Mouse (Mus musculus) adrenal gland, adult 8-10 months (tissue): ENCODE results near the gene Phf2. TPM values are rescaled to one million over a fixed set of nuclear protein-coding genes. Genes with fewer than 3 reads are reported as not detected.

Experiments used
- DNase-seq: peaks from one replicate; pipeline ENCODE4 v3.0.0; 2022
- total RNA-seq, 4 experiments: library from RNA; stranded (reverse); gene quantifications; 2 replicates each; pipeline ENCODE4 v1.2.4; 2022

The Phf2 gene
- total RNA-seq = 10 to 100 TPM; 42.0 to 53.5 (median 49.6) TPM

- no peak for DNase-seq
These were observed at the start of gene Phf2 for GRCm38 (mm10) chr13:48870771-48871731. Phf2 (minus strand) TSS chr13:48871119.

- DNase-seq = no peak
These were observed 49.0 kb upstream of the Phf2 start for GRCm38 (mm10) chr13:48919756-48920415.

- no peak for DNase-seq
These were observed 46.2 kb upstream of the Phf2 start for GRCm38 (mm10) chr13:48917113-48917599.

- peak; percentile 69 for DNase-seq
These were observed 42.8 kb upstream of the Phf2 start for GRCm38 (mm10) chr13:48913680-48914079.

GRCm38 (mm10) chr13:48913141-48913540 lies 42.2 kb upstream of the Phf2 start:
- no peak for DNase-seq

- no peak for DNase-seq
These were observed 40.5 kb upstream of the Phf2 start for GRCm38 (mm10) chr13:48911426-48911825.

GRCm38 (mm10) chr13:48905458-48905857 lies 34.5 kb upstream of the Phf2 start:
- DNase-seq = no peak

GRCm38 (mm10) chr13:48895376-48895775 lies 24.5 kb upstream of the Phf2 start:
- DNase-seq = no peak

GRCm38 (mm10) chr13:48890260-48890960 lies 19.5 kb upstream of the Phf2 start:
- no peak for DNase-seq

- DNase-seq = peak; percentile 98
These were observed 7.6 kb upstream of the Phf2 start for GRCm38 (mm10) chr13:48878534-48878933.

- no peak for DNase-seq
These were observed 6.9 kb upstream of the Phf2 start for GRCm38 (mm10) chr13:48877805-48878204.

GRCm38 (mm10) chr13:48872726-48873125 lies 1.8 kb upstream of the Phf2 start:
- no peak for DNase-seq

- no peak for DNase-seq
These were observed 1.1 kb upstream of the Phf2 start for GRCm38 (mm10) chr13:48871887-48872606.

GRCm38 (mm10) chr13:48869950-48870770 lies 759 bp downstream of the Phf2 start:
- DNase-seq = no peak

- DNase-seq = no peak
These were observed 1.3 kb downstream of the Phf2 start for GRCm38 (mm10) chr13:48869600-48869949.

- no peak for DNase-seq
These were observed 1.8 kb downstream of the Phf2 start for GRCm38 (mm10) chr13:48869088-48869487.

- DNase-seq = no peak
These were observed 6.1 kb downstream of the Phf2 start for GRCm38 (mm10) chr13:48864673-48865356.

GRCm38 (mm10) chr13:48863556-48863955 lies 7.4 kb downstream of the Phf2 start:
- DNase-seq = no peak

- no peak for DNase-seq
These were observed 9.0 kb downstream of the Phf2 start for GRCm38 (mm10) chr13:48861913-48862312.

- DNase-seq = no peak
These were observed 12.1 kb downstream of the Phf2 start for GRCm38 (mm10) chr13:48858779-48859178.

- no peak for DNase-seq
These were observed 12.9 kb downstream of the Phf2 start for GRCm38 (mm10) chr13:48858054-48858453.
